8 mouse cellular contexts compared by ENCODE assay signal in genomic region chr14:122913657-122914056, GRCm38 (mm10). TPM values are rescaled to one million over a fixed set of nuclear protein-coding genes. Genes with fewer than 3 reads are reported as not detected.
DNase-seq lines count a peak whose midpoint lies in the region; ATAC-seq and TF ChIP-seq lines count a peak whose summit lies in the region.

Ggact (minus strand) TSS chr14:122913757.

- H3K9ac ChIP-seq in kidney, embryonic 16.5 days (replicated peaks; ENCODE audit: low read length) = peak within 1 kb of the TSS; percentile 76
- peak within 1 kb of the TSS; percentile 56 for H3K9ac ChIP-seq in midbrain, postnatal 0 days (replicated peaks; ENCODE audit: low read length, poor library complexity, severe bottlenecking)

- no peak within 1 kb of the TSS for H3K27ac ChIP-seq in kidney, embryonic 16.5 days (ENCODE audit: low read length)
- H3K27ac ChIP-seq in midbrain, postnatal 0 days (ENCODE audit: low read depth, low read length) = 0 out of 2 replicates have a peak within 1 kb of the TSS, but pooled peaks have one; percentile 18

- H3K27me3 ChIP-seq in kidney, embryonic 16.5 days (ENCODE audit: insufficient read depth, low read length) = no peaks in the 10 kb centered on the region; the same call in 1 of the 2 replicates
- H3K27me3 ChIP-seq in midbrain, postnatal 0 days (ENCODE audit: insufficient read depth, low read length) = no peaks in the 10 kb centered on the region

- no peak for DNase-seq in kidney, postnatal 14 days
- no peak for DNase-seq in adrenal gland, adult 8-10 months
- DNase-seq in gonadal fat pad, adult 2 months (ENCODE audit: low read depth) = no peak
- no peak for DNase-seq in layer of hippocampus, postnatal 14 days (ENCODE audit: low spot score in 2 of 2)
- DNase-seq in midbrain, postnatal 0 days (ENCODE audit: low spot score) = no peak
- DNase-seq in spleen, postnatal 14 days (ENCODE audit: low spot score in 2 of 2) = no peak
- no peak for DNase-seq in lung, postnatal 36 days

- ATAC-seq in kidney, embryonic 16.5 days (ENCODE audit: low FRiP score, low TSS enrichment) = no peak
- no peak for ATAC-seq in midbrain, postnatal 0 days (ENCODE audit: low FRiP score)

- no peak for TF ChIP-seq CTCF in midbrain, postnatal 0 days (IDR thresholded peaks at IDR 0.05)

- peak within 1 kb of the TSS; percentile 79 for H3K4me2 ChIP-seq in kidney, embryonic 16.5 days (replicated peaks; ENCODE audit: low read depth, low read length)
- peak within 1 kb of the TSS; percentile 96 for H3K4me2 ChIP-seq in midbrain, postnatal 0 days (ENCODE audit: low read depth, low read length, poor library complexity, severe bottlenecking)

- no peaks in the 10 kb centered on the region for H3K9me3 ChIP-seq in kidney, embryonic 16.5 days (ENCODE audit: low read length)
- no peaks in the 10 kb centered on the region for H3K9me3 ChIP-seq in midbrain, postnatal 0 days (ENCODE audit: low read length)

- 84% methylated on average over 6 of the region's 6 CpGs for WGBS in kidney, embryonic 16.5 days
- WGBS in midbrain, postnatal 0 days = 70% methylated on average over 6 of the region's 6 CpGs

- H3K4me1 ChIP-seq in kidney, embryonic 16.5 days (ENCODE audit: insufficient read depth, low read length) = peaks cover 13% of the 10 kb centered on the region; the same call in 1 of the 2 replicates
- no peaks in the 10 kb centered on the region for H3K4me1 ChIP-seq in midbrain, postnatal 0 days (ENCODE audit: insufficient read depth, low read length)

- H3K4me3 ChIP-seq in kidney, embryonic 16.5 days (ENCODE audit: low read length) = peak within 1 kb of the TSS; percentile 78
- peak within 1 kb of the TSS; percentile 70 for H3K4me3 ChIP-seq in midbrain, postnatal 0 days (ENCODE audit: low read depth, low read length)

- no peaks in the 10 kb centered on the region; the same call in 1 of the 2 replicates for H3K36me3 ChIP-seq in kidney, embryonic 16.5 days (ENCODE audit: insufficient read depth, low read length)
- no peaks in the 10 kb centered on the region for H3K36me3 ChIP-seq in midbrain, postnatal 0 days (ENCODE audit: insufficient read depth, low read length)

RNA-seq across cellular contexts. Expression of gene Ggact, which starts in this region (rescaled TPM):
- 19.2 and 20.5 TPM in 2 replicates for polyA plus RNA-seq in kidney, embryonic 16.5 days (2015; fragmentation: Nextera tagmentation; extraction: Ambion mirVana)
- 10 to 100 TPM; 54.0 to 62.7 (median 56.5) TPM for total RNA-seq in adrenal gland, adult 8-10 months (2022)
- 45.9 and 50.4 TPM in 2 replicates for polyA plus RNA-seq in gonadal fat pad, adult 2 months (2012; rRNA removed)
- 10 to 100 TPM; 22.2 to 23.3 TPM for total RNA-seq in layer of hippocampus, postnatal 14 days (2021)
- total RNA-seq in midbrain, postnatal 0 days (2014; rRNA removed) = 23.3 and 24.2 TPM in 2 replicates
- polyA plus RNA-seq in midbrain, postnatal 0 days (2015; fragmentation: Nextera tagmentation; extraction: Ambion mirVana) = 24.0 and 25.4 TPM in 2 replicates
